7 mouse cellular contexts compared by ENCODE assay signal in the genomic region with DNA sequence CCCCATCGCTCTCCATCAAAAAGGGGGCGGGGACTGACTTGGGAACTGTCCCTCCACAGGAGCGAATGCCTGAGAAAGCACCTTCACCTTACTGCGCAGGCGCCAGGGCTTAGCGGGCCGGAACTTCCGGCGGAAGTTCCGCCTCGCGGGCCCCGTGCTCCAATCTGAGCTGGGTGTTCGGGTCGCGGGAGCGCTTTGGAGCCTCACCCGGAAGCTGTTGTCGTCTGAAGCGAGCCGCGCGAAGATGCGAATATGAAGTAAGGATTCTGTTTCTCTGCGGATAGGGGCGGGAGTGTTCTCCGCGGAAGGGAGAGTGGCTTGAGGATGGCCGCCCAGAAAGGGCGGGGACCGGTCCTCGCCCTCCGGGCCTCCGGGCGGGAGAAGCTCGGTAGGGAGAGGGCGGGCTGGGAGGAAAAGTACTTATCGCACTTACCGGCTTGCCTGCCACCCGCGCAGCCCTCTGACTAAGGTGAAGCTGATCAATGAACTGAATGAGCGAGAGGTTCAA. TPM values are rescaled to one million over a fixed set of nuclear protein-coding genes. Genes with fewer than 3 reads are reported as not detected.
DNase-seq lines count a peak whose midpoint lies in the region; ATAC-seq lines count a peak whose summit lies in the region.

A gene (plus strand): TSS at position 141 of the 508 bp plus-strand sequence.

- peak within 1 kb of the TSS; percentile 56 for H3K9ac ChIP-seq in embryonic facial prominence, embryonic 12.5 days
- peak within 1 kb of the TSS; percentile 53 for H3K9ac ChIP-seq in limb, embryonic 11.5 days (ENCODE audit: low read length)
- H3K9ac ChIP-seq in midbrain, embryonic 14.5 days (replicated peaks; ENCODE audit: low read length) = peak within 1 kb of the TSS; percentile 55; the same call in 1 of the 2 replicates

- DNase-seq in adrenal gland, postnatal 25 days = peak; percentile 89
- DNase-seq in heart, adult 11 months = peak; percentile 99
- DNase-seq in kidney, adult 18-20 months = peak; percentile 89
- peak; percentile 86 for DNase-seq in limb, embryonic 11.5 days (ENCODE audit: low spot score)
- peak; percentile 96 for DNase-seq in midbrain, embryonic 14.5 days
- DNase-seq in spleen, adult 18-20 months = peak; percentile 78 to 79

- H3K27ac ChIP-seq in embryonic facial prominence, embryonic 12.5 days = 0 out of 2 replicates have a peak within 1 kb of the TSS, but pooled peaks have one; percentile 30
- H3K27ac ChIP-seq in limb, embryonic 11.5 days (replicated peaks; ENCODE audit: low read depth, low read length) = no peak within 1 kb of the TSS
- H3K27ac ChIP-seq in midbrain, embryonic 14.5 days (replicated peaks; ENCODE audit: low read depth, low read length) = no peak within 1 kb of the TSS; the same call in 1 of the 2 replicates

- H3K4me3 ChIP-seq in embryonic facial prominence, embryonic 12.5 days = peak within 1 kb of the TSS; percentile 58
- peak within 1 kb of the TSS; percentile 60 for H3K4me3 ChIP-seq in limb, embryonic 11.5 days (ENCODE audit: low read depth, low read length)
- H3K4me3 ChIP-seq in midbrain, embryonic 14.5 days (replicated peaks; ENCODE audit: low read depth, low read length) = peak within 1 kb of the TSS; percentile 55

- no peaks in the 10 kb centered on the region for H3K9me3 ChIP-seq in embryonic facial prominence, embryonic 12.5 days
- H3K9me3 ChIP-seq in limb, embryonic 11.5 days (ENCODE audit: control insufficient read depth, low read length) = no peaks in the 10 kb centered on the region
- no peaks in the 10 kb centered on the region for H3K9me3 ChIP-seq in midbrain, embryonic 14.5 days (ENCODE audit: control insufficient read depth, low read length)

- peak; percentile 96 for ATAC-seq in embryonic facial prominence, embryonic 12.5 days (ENCODE audit: insufficient number of reproducible peaks, insufficient read depth, low FRiP score, low TSS enrichment)
- peak; percentile 91 for ATAC-seq in limb, embryonic 11.5 days (ENCODE audit: insufficient number of reproducible peaks, low FRiP score, low TSS enrichment, low read depth)
- ATAC-seq in midbrain, embryonic 14.5 days (ENCODE audit: low FRiP score, low TSS enrichment) = peak; percentile 97

- peak within 1 kb of the TSS; percentile 57 for H3K4me2 ChIP-seq in embryonic facial prominence, embryonic 12.5 days (replicated peaks)
- H3K4me2 ChIP-seq in limb, embryonic 11.5 days (ENCODE audit: low read depth, severe bottlenecking) = peak within 1 kb of the TSS; percentile 39
- peak within 1 kb of the TSS; percentile 56 for H3K4me2 ChIP-seq in midbrain, embryonic 14.5 days (ENCODE audit: low read length)

- 15% methylated on average over 41 of the region's 42 CpGs for WGBS in embryonic facial prominence, embryonic 12.5 days
- 13% methylated on average over 42 of the region's 42 CpGs for WGBS in limb, embryonic 11.5 days
- WGBS in midbrain, embryonic 14.5 days = 15% methylated on average over 42 of the region's 42 CpGs

- no peaks in the 10 kb centered on the region for H3K27me3 ChIP-seq in embryonic facial prominence, embryonic 12.5 days
- H3K27me3 ChIP-seq in limb, embryonic 11.5 days (ENCODE audit: control insufficient read depth, insufficient read depth, low read length) = no peaks in the 10 kb centered on the region
- H3K27me3 ChIP-seq in midbrain, embryonic 14.5 days (ENCODE audit: control insufficient read depth, insufficient read depth, low read length) = no peaks in the 10 kb centered on the region

- H3K36me3 ChIP-seq in embryonic facial prominence, embryonic 12.5 days = 0 out of 2 replicates have a peak, but pooled peaks cover 5% of the 10 kb centered on the region
- peaks cover 2% of the 10 kb centered on the region; the same call in 1 of the 2 replicates for H3K36me3 ChIP-seq in limb, embryonic 11.5 days (ENCODE audit: control insufficient read depth, insufficient read depth, low read length)
- H3K36me3 ChIP-seq in midbrain, embryonic 14.5 days (ENCODE audit: control insufficient read depth, insufficient read depth, low read length) = no peaks in the 10 kb centered on the region

- H3K4me1 ChIP-seq in embryonic facial prominence, embryonic 12.5 days = no peaks in the 10 kb centered on the region
- no peaks in the 10 kb centered on the region for H3K4me1 ChIP-seq in limb, embryonic 11.5 days (ENCODE audit: control insufficient read depth, insufficient read depth, low read length)
- H3K4me1 ChIP-seq in midbrain, embryonic 14.5 days (ENCODE audit: control insufficient read depth, insufficient read depth, low read length) = no peaks in the 10 kb centered on the region

RNA-seq across cellular contexts. Expression of the gene that starts here (rescaled TPM):
- 3.0 and 3.9 TPM in 2 replicates for total RNA-seq in adrenal gland, postnatal 25 days (2021)
- polyA plus RNA-seq in embryonic facial prominence, embryonic 12.5 days (2016; fragmentation: Nextera tagmentation; extraction: Ambion mirVana) = 22.1 and 25.7 TPM in 2 replicates
- polyA plus RNA-seq in limb, embryonic 11.5 days (2014; fragmentation: Nextera tagmentation; extraction: Ambion mirVana) = 22.0 and 30.5 TPM in 2 replicates
- 19.3 and 24.6 TPM in 2 replicates for polyA plus RNA-seq in midbrain, embryonic 14.5 days (2014; fragmentation: Nextera tagmentation; extraction: Ambion mirVana)
